Mouse (Mus musculus) hindbrain, embryonic 14.5 days (tissue): ENCODE measurements around the gene Cdc14a. TPM values are rescaled to one million over a fixed set of nuclear protein-coding genes. Genes with fewer than 3 reads are reported as not detected.
A peak's percentile ranks its signal among the peaks of the same experiment; 100 is the strongest.

Source experiments
- ATAC-seq: fragments of 200-750 bp; cut with Nextera tagmentation; 2 replicates; pipeline ENCODE4 v1.8.0; 2017; ENCODE audit warnings: moderate number of reproducible peaks, mild to moderate bottlenecking, moderate TSS enrichment, moderate library complexity; ENCODE audit not compliant: low FRiP score
- DNase-seq: peaks from one replicate; pipeline ENCODE4 v3.0.0-alpha.2; 2015; ENCODE audit warnings: low spot score
- H3K27ac ChIP-seq: fragments of 300-500 bp; sonication (generic); 2 replicates; pipeline ENCODE4 v1.5.1; 2014; ENCODE audit warnings: mild to moderate bottlenecking, moderate library complexity
- H3K27me3 ChIP-seq: fragments of 300-500 bp; sonication (generic); 2 replicates; pipeline ENCODE4 v1.6.1; 2014; ENCODE audit warnings: mild to moderate bottlenecking, low read length, mixed read lengths; ENCODE audit not compliant: control insufficient read depth, insufficient read depth
- H3K36me3 ChIP-seq: fragments of 300-500 bp; sonication (generic); replicated peaks from 2 replicates; pipeline ENCODE4 v1.6.1; 2014; ENCODE audit not compliant: control insufficient read depth, insufficient read depth
- H3K4me1 ChIP-seq: fragments of 300-500 bp; sonication (generic); replicated peaks from 2 replicates; pipeline ENCODE4 v1.6.1; 2014; ENCODE audit warnings: antibody characterized with exemption, low read length, mixed read lengths; ENCODE audit not compliant: control insufficient read depth, insufficient read depth
- H3K4me2 ChIP-seq: fragments of 300-500 bp; sonication (generic); replicated peaks from 2 replicates; pipeline ENCODE4 v1.6.1; 2014; ENCODE audit warnings: mild to moderate bottlenecking, moderate library complexity
- H3K4me3 ChIP-seq: fragments of 300-500 bp; sonication (generic); replicated peaks from 2 replicates; pipeline ENCODE4 v1.5.1; 2014; ENCODE audit warnings: mild to moderate bottlenecking, low read length
- H3K9ac ChIP-seq: fragments of 300-500 bp; sonication (generic); 2 replicates; pipeline ENCODE4 v1.6.1; 2014
- H3K9me3 ChIP-seq: fragments of 300-500 bp; sonication (generic); 2 replicates; pipeline ENCODE4 v1.6.1; 2016; ENCODE audit warnings: low read length; ENCODE audit not compliant: control insufficient read depth
- WGBS: fragments of 180-500 bp; shearing (Covaris S2); extraction: QIAGEN DNeasy Blood & Tissue Kit; methylation state at CpG from one replicate; pipeline ENCODE4 v1.1.7; 2014; 5-methylcytosine and 5-hydroxymethylcytosine counted together
- polyA plus RNA-seq: library from polyadenylated mRNA; unstranded; fragments of >200 nt; fragmentation: Nextera tagmentation; extraction: Ambion mirVana; gene quantifications from 2 replicates; pipeline ENCODE4 v1.2.1, GENCODE M21; 2014

Cdc14a gene
- polyA plus RNA-seq, 1 experiment from 2014 or later = 4.1 TPM

GRCm38 (mm10) chr3:116329976-116330375 is 93.9 kb downstream of the Cdc14a start:
- Histone ChIP-seq H3K9me3 (no peaks in the 10 kb centered on the region), H3K4me3 (no peak overlapping the region), H3K9ac (no peak overlapping the region), H3K4me2 (no peak overlapping the region), H3K27me3 (no peaks in the 10 kb centered on the region), H3K4me1 (peaks cover 11% of the 10 kb centered on the region), H3K27ac (no peak overlapping the region), H3K36me3 (no peaks in the 10 kb centered on the region; the same call in 1 of the 2 replicates)
- ATAC-seq = no peak
- no peak for DNase-seq
- 82% methylated on average over 8 of the region's 8 CpGs for WGBS

GRCm38 (mm10) chr3:116329023-116329762 is 94.6 kb downstream of the Cdc14a start:
- H3K27me3 ChIP-seq = no peaks in the 10 kb centered on the region
- H3K4me3 ChIP-seq = no peak overlapping the region
- H3K9me3 ChIP-seq = no peaks in the 10 kb centered on the region
- H3K4me2 ChIP-seq = no peak overlapping the region
- DNase-seq (no peak), ATAC-seq (no peak)
- no peak overlapping the region for H3K27ac ChIP-seq
- H3K9ac ChIP-seq = no peak overlapping the region
- H3K4me1 ChIP-seq = peaks cover 11% of the 10 kb centered on the region
- H3K36me3 ChIP-seq = no peaks in the 10 kb centered on the region; the same call in 1 of the 2 replicates
- WGBS = 73% methylated on average over 18 of the region's 18 CpGs

GRCm38 (mm10) chr3:116327616-116328004 is 96.2 kb downstream of the Cdc14a start:
- DNase-seq (no peak), ATAC-seq (0 out of 2 replicates have a peak, but pooled peaks have one; percentile 2)
- WGBS = 55% methylated on average over 10 of the region's 10 CpGs
- Histone ChIP-seq H3K27ac (no peak overlapping the region), H3K4me2 (peak overlapping the region; percentile 54), H3K9ac (no peak overlapping the region), H3K4me3 (no peak overlapping the region), H3K9me3 (no peaks in the 10 kb centered on the region), H3K4me1 (peaks cover 11% of the 10 kb centered on the region), H3K27me3 (no peaks in the 10 kb centered on the region), H3K36me3 (no peaks in the 10 kb centered on the region; the same call in 1 of the 2 replicates)

GRCm38 (mm10) chr3:116327001-116327615 is 96.7 kb downstream of the Cdc14a start:
- Histone ChIP-seq H3K36me3 (no peaks in the 10 kb centered on the region; the same call in 1 of the 2 replicates), H3K9ac (peak overlapping the region; percentile 45), H3K27ac (no peak overlapping the region), H3K4me2 (peak overlapping the region; percentile 54), H3K27me3 (no peaks in the 10 kb centered on the region), H3K4me1 (peaks cover 11% of the 10 kb centered on the region), H3K4me3 (peak overlapping the region; percentile 21), H3K9me3 (no peaks in the 10 kb centered on the region)
- ATAC-seq (peak; percentile 85), DNase-seq (peak; percentile 90)
- WGBS = 7% methylated on average over 23 of the region's 23 CpGs

GRCm38 (mm10) chr3:116325501-116325900 is 98.3 kb downstream of the Cdc14a start:
- Histone ChIP-seq H3K9ac (no peak overlapping the region), H3K4me3 (no peak overlapping the region), H3K9me3 (no peaks in the 10 kb centered on the region), H3K4me1 (peaks cover 11% of the 10 kb centered on the region), H3K36me3 (no peaks in the 10 kb centered on the region; the same call in 1 of the 2 replicates), H3K4me2 (no peak overlapping the region), H3K27ac (no peak overlapping the region), H3K27me3 (no peaks in the 10 kb centered on the region)
- 92% methylated on average over 2 of the region's 2 CpGs for WGBS
- DNase-seq (no peak), ATAC-seq (no peak)

GRCm38 (mm10) chr3:116319696-116320095 is 104.1 kb downstream of the Cdc14a start:
- Histone ChIP-seq H3K27me3 (no peaks in the 10 kb centered on the region), H3K36me3 (no peaks in the 10 kb centered on the region), H3K4me2 (no peak overlapping the region), H3K27ac (no peak overlapping the region), H3K9ac (no peak overlapping the region), H3K4me1 (no peaks in the 10 kb centered on the region), H3K4me3 (no peak overlapping the region), H3K9me3 (no peaks in the 10 kb centered on the region)
- DNase-seq = no peak
- 95% methylated on average over 5 of the region's 5 CpGs for WGBS
- no peak for ATAC-seq

- DNase-seq = no peak
- Histone ChIP-seq H3K4me3 (no peak overlapping the region), H3K4me2 (no peak overlapping the region), H3K27ac (no peak overlapping the region), H3K9me3 (no peaks in the 10 kb centered on the region), H3K9ac (no peak overlapping the region), H3K36me3 (no peaks in the 10 kb centered on the region), H3K27me3 (no peaks in the 10 kb centered on the region), H3K4me1 (no peaks in the 10 kb centered on the region)
- 81% methylated on average over 4 of the region's 4 CpGs for WGBS
- ATAC-seq = no peak
Measured at GRCm38 (mm10) chr3:116311838-116312237, 112.0 kb downstream of the Cdc14a start.

GRCm38 (mm10) chr3:116311173-116311572 is 112.7 kb downstream of the Cdc14a start:
- no peaks in the 10 kb centered on the region for H3K36me3 ChIP-seq
- no peak overlapping the region for H3K9ac ChIP-seq
- H3K9me3 ChIP-seq = no peaks in the 10 kb centered on the region
- H3K27ac ChIP-seq = no peak overlapping the region
- 94% methylated on average over 2 of the region's 2 CpGs for WGBS
- H3K4me2 ChIP-seq = no peak overlapping the region
- H3K27me3 ChIP-seq = no peaks in the 10 kb centered on the region
- no peaks in the 10 kb centered on the region for H3K4me1 ChIP-seq
- ATAC-seq (no peak), DNase-seq (no peak)
- no peak overlapping the region for H3K4me3 ChIP-seq

- Histone ChIP-seq H3K4me3 (no peak overlapping the region), H3K9ac (no peak overlapping the region), H3K27me3 (no peaks in the 10 kb centered on the region), H3K9me3 (no peaks in the 10 kb centered on the region), H3K27ac (no peak overlapping the region), H3K4me1 (no peaks in the 10 kb centered on the region), H3K36me3 (no peaks in the 10 kb centered on the region), H3K4me2 (no peak overlapping the region)
- 97% methylated on average over 4 of the region's 4 CpGs for WGBS
- ATAC-seq (no peak), DNase-seq (no peak)
Measured at GRCm38 (mm10) chr3:116310672-116311071, 113.2 kb downstream of the Cdc14a start.
